Mouse (Mus musculus): Measurements from ENCODE around the gene Prx. TPM values are rescaled to one million over a fixed set of nuclear protein-coding genes. Genes with fewer than 3 reads are reported as not detected.
A peak's percentile ranks its signal among the peaks of the same experiment; 100 is the strongest.

The Prx gene
- polyA plus RNA-seq, 1 experiment, result 5.3 TPM

GRCm38 (mm10) chr7:27520104-27520503, 21.0 kb downstream of the Prx start:
- no peak overlapping the region for H3K4me3 ChIP-seq (ENCODE audit: insufficient read depth, poor library complexity, severe bottlenecking)
- TF ChIP-seq USF1 (IDR thresholded peaks at IDR 0.05; ENCODE audit: low read depth) (no peak), MYOG (IDR thresholded peaks at IDR 0.05; ENCODE audit: control insufficient read depth, extremely low read depth, insufficient read length) (no peak), MAX (IDR thresholded peaks at IDR 0.05) (no peak), MYOD1 (IDR thresholded peaks at IDR 0.05; ENCODE audit: control insufficient read depth, insufficient read length, low read depth) (no peak), FOSL1 (IDR thresholded peaks at IDR 0.05; ENCODE audit: insufficient read depth, low read length, poor library complexity, severe bottlenecking) (no peak)
- H3K27me3 ChIP-seq (ENCODE audit: control insufficient read depth, insufficient read depth, insufficient read length), result no peaks in the 10 kb centered on the region
- no peaks in the 10 kb centered on the region for H3K79me3 ChIP-seq (ENCODE audit: low read depth)
- H3K79me2 ChIP-seq (ENCODE audit: control insufficient read depth, insufficient read depth), result no peaks in the 10 kb centered on the region
- no peak overlapping the region for H3ac ChIP-seq (ENCODE audit: control insufficient read depth, insufficient read length, low read depth)
- no peaks in the 10 kb centered on the region for H3K36me3 ChIP-seq (ENCODE audit: control insufficient read depth, insufficient read depth)

DNA sequence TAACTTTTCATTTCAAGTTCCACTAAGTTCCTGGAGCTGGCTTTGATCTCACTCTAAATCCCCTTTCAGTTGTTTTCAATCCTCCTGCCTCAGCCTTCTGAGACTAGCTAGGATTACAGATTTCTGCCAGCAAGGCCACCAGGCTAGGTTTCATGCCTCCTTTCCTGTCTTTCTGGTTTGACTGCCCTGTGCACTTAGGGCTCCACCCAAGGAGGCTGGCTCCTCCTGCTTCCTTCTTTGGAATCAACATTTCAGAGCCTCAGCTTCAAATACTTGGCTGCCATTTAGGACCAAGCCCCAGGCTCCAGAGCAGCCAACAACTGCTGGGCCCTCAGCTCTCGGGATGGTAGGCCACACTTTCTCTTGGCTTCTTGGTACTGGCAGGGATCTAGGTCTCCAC, 21.5 kb downstream of the Prx start:
- no peaks in the 10 kb centered on the region for H3K36me3 ChIP-seq (ENCODE audit: control insufficient read depth, insufficient read depth)
- no peak for TF ChIP-seq CTCF (IDR thresholded peaks at IDR 0.05; ENCODE audit: control insufficient read depth, insufficient read depth, insufficient read length)
- TF ChIP-seq MAX (IDR thresholded peaks at IDR 0.05), result no peak
- no peak for TF ChIP-seq CEBPB (IDR thresholded peaks at IDR 0.05; ENCODE audit: low read depth)
- no peak for TF ChIP-seq MYOG (IDR thresholded peaks at IDR 0.05; ENCODE audit: control insufficient read depth, extremely low read depth, insufficient read length)
- TF ChIP-seq MYOD1 (IDR thresholded peaks at IDR 0.05; ENCODE audit: control insufficient read depth, insufficient read length, low read depth), result no peak
- TF ChIP-seq FOSL1 (IDR thresholded peaks at IDR 0.05; ENCODE audit: insufficient read depth, low read length, poor library complexity, severe bottlenecking), result no peak
- TF ChIP-seq USF1 (IDR thresholded peaks at IDR 0.05; ENCODE audit: low read depth), result no peak
- H3ac ChIP-seq (ENCODE audit: control insufficient read depth, insufficient read length, low read depth), result no peak overlapping the region
- H3K4me3 ChIP-seq (ENCODE audit: insufficient read depth, poor library complexity, severe bottlenecking), result no peak overlapping the region
- H3K79me2 ChIP-seq (ENCODE audit: control insufficient read depth, insufficient read depth), result no peaks in the 10 kb centered on the region
- H3K79me3 ChIP-seq (ENCODE audit: low read depth), result no peaks in the 10 kb centered on the region
- H3K27me3 ChIP-seq (ENCODE audit: control insufficient read depth, insufficient read depth, insufficient read length), result no peaks in the 10 kb centered on the region

GRCm38 (mm10) chr7:27522967-27523366, 23.8 kb downstream of the Prx start, which contains the start of gene Hipk4:
Hipk4 (plus strand) TSS chr7:27523267.
- no peaks in the 10 kb centered on the region for H3K79me3 ChIP-seq (ENCODE audit: low read depth)
- no peaks in the 10 kb centered on the region for H3K36me3 ChIP-seq (ENCODE audit: control insufficient read depth, insufficient read depth)
- no peaks in the 10 kb centered on the region for H3K79me2 ChIP-seq (ENCODE audit: control insufficient read depth, insufficient read depth)
- H3ac ChIP-seq (ENCODE audit: control insufficient read depth, insufficient read length, low read depth), result no peak within 1 kb of the TSS
- no peak within 1 kb of the TSS for H3K4me3 ChIP-seq (ENCODE audit: insufficient read depth, poor library complexity, severe bottlenecking)
- TF ChIP-seq CEBPB (IDR thresholded peaks at IDR 0.05; ENCODE audit: low read depth), result no peak
- TF ChIP-seq USF1 (IDR thresholded peaks at IDR 0.05; ENCODE audit: low read depth), result no peak
- no peak for TF ChIP-seq MYOD1 (IDR thresholded peaks at IDR 0.05; ENCODE audit: control insufficient read depth, insufficient read length, low read depth)
- TF ChIP-seq MAX (IDR thresholded peaks at IDR 0.05), result no peak
- TF ChIP-seq FOSL1 (IDR thresholded peaks at IDR 0.05; ENCODE audit: insufficient read depth, low read length, poor library complexity, severe bottlenecking), result no peak
- no peak for TF ChIP-seq CTCF (IDR thresholded peaks at IDR 0.05; ENCODE audit: control insufficient read depth, insufficient read depth, insufficient read length)
- no peaks in the 10 kb centered on the region for H3K27me3 ChIP-seq (ENCODE audit: control insufficient read depth, insufficient read depth, insufficient read length)

- H3K36me3 ChIP-seq (ENCODE audit: control insufficient read depth, insufficient read depth), result no peaks in the 10 kb centered on the region
- H3K4me3 ChIP-seq (ENCODE audit: insufficient read depth, poor library complexity, severe bottlenecking), result no peak overlapping the region
- H3K79me2 ChIP-seq (ENCODE audit: control insufficient read depth, insufficient read depth), result no peaks in the 10 kb centered on the region
- no peaks in the 10 kb centered on the region for H3K79me3 ChIP-seq (ENCODE audit: low read depth)
- no peak for TF ChIP-seq MAX (IDR thresholded peaks at IDR 0.05)
- no peak for TF ChIP-seq MYOG (IDR thresholded peaks at IDR 0.05; ENCODE audit: control insufficient read depth, extremely low read depth, insufficient read length)
- TF ChIP-seq FOSL1 (IDR thresholded peaks at IDR 0.05; ENCODE audit: insufficient read depth, low read length, poor library complexity, severe bottlenecking), result no peak
- TF ChIP-seq CTCF (IDR thresholded peaks at IDR 0.05; ENCODE audit: control insufficient read depth, insufficient read depth, insufficient read length), result no peak
- no peak for TF ChIP-seq MYOD1 (IDR thresholded peaks at IDR 0.05; ENCODE audit: control insufficient read depth, insufficient read length, low read depth)
- no peak for TF ChIP-seq USF1 (IDR thresholded peaks at IDR 0.05; ENCODE audit: low read depth)
- no peak for TF ChIP-seq CEBPB (IDR thresholded peaks at IDR 0.05; ENCODE audit: low read depth)
- no peaks in the 10 kb centered on the region for H3K27me3 ChIP-seq (ENCODE audit: control insufficient read depth, insufficient read depth, insufficient read length)
- no peak overlapping the region for H3ac ChIP-seq (ENCODE audit: control insufficient read depth, insufficient read length, low read depth)
Observed at GRCm38 (mm10) chr7:27523805-27524204, 24.7 kb downstream of the Prx start.

GRCm38 (mm10) chr7:27526039-27526827, 27.1 kb downstream of the Prx start:
- Histone ChIP-seq H3K4me3 (ENCODE audit: insufficient read depth, poor library complexity, severe bottlenecking) (no peak overlapping the region), H3K27me3 (ENCODE audit: control insufficient read depth, insufficient read depth, insufficient read length) (no peaks in the 10 kb centered on the region), H3ac (ENCODE audit: control insufficient read depth, insufficient read length, low read depth) (no peak overlapping the region), H3K36me3 (ENCODE audit: control insufficient read depth, insufficient read depth) (no peaks in the 10 kb centered on the region), H3K79me3 (ENCODE audit: low read depth) (no peaks in the 10 kb centered on the region), H3K79me2 (ENCODE audit: control insufficient read depth, insufficient read depth) (no peaks in the 10 kb centered on the region)
- no peak for TF ChIP-seq MAX (IDR thresholded peaks at IDR 0.05)
- TF ChIP-seq CTCF (IDR thresholded peaks at IDR 0.05; ENCODE audit: control insufficient read depth, insufficient read depth, insufficient read length), result peak; percentile 63
- TF ChIP-seq USF1 (IDR thresholded peaks at IDR 0.05; ENCODE audit: low read depth), result no peak
- no peak for TF ChIP-seq FOSL1 (IDR thresholded peaks at IDR 0.05; ENCODE audit: insufficient read depth, low read length, poor library complexity, severe bottlenecking)
- TF ChIP-seq MYOG (IDR thresholded peaks at IDR 0.05; ENCODE audit: control insufficient read depth, extremely low read depth, insufficient read length), result no peak
- no peak for TF ChIP-seq MYOD1 (IDR thresholded peaks at IDR 0.05; ENCODE audit: control insufficient read depth, insufficient read length, low read depth)
- no peak for TF ChIP-seq CEBPB (IDR thresholded peaks at IDR 0.05; ENCODE audit: low read depth)

Data from C2C12 (cell line).